Mouse (Mus musculus): ENCODE measurements at regions not wholly inside any gene's neighbourhood (a gene's known extent, or its start where the extent isn't known, plus 50 kb on each side); places are given as distances from the start of the nearest gene placed in this dataset.

DNA sequence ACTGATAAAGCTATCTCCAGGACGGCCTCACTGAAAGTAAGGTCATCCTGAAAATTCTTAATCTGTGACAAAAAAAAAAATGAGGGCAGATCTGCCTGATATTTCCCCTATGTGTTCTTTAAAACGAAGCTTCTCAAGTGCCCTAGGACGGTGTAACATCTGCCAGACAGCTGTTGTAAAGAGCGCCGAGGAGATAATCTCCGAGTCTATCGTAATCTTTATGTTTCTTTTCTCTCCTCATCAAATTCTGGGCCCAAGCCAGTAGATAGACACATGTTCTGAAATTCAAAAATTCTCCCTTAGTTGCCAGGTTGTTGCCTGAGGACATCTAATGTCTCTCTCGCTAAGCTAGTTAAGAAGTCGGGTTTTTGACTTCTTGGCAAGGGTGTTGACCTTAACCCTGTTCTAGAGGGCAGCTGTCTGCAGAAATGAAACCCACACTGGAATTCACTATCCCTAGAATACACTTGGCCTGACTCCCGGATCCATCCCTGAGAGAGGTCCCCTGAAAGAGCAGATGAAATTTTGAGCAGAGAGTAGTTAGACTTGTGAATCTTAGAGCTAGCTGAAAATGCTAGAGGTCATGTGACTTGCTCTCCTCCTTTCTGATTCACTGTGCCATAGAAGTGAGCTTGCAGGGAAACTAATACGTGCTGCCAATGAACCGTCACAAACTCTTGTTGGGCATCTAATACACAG, 104.1 kb upstream of the Hes1 start:
- H3K4me2 ChIP-seq: no peak overlapping the region
- ATAC-seq (replicated peaks; ENCODE audit: insufficient number of reproducible peaks, low FRiP score, low TSS enrichment): no peak
- no peaks in the 10 kb centered on the region for H3K9me3 ChIP-seq (replicated peaks; ENCODE audit: control insufficient read depth, low read length)
- WGBS (ENCODE audit: insufficient replicate concordance): 71% methylated on average over 12 of the region's 12 CpGs
- H3K36me3 ChIP-seq (ENCODE audit: control insufficient read depth, insufficient read depth, low read length): no peaks in the 10 kb centered on the region
- H3K27me3 ChIP-seq (ENCODE audit: control insufficient read depth, insufficient read depth, low read length): no peaks in the 10 kb centered on the region
- no peaks in the 10 kb centered on the region for H3K4me1 ChIP-seq (ENCODE audit: control insufficient read depth, insufficient read depth, low read length)
- H3K4me3 ChIP-seq (ENCODE audit: low read depth, low read length): no peak overlapping the region
- H3K27ac ChIP-seq (ENCODE audit: low read depth, low read length): no peak overlapping the region
- H3K9ac ChIP-seq (ENCODE audit: low read depth, low read length): no peak overlapping the region

GRCm38 (mm10) chr16:29963284-29963683, 100.9 kb upstream of the Hes1 start:
- no peak overlapping the region for H3K4me3 ChIP-seq (ENCODE audit: low read depth, low read length)
- no peak overlapping the region for H3K4me2 ChIP-seq
- no peaks in the 10 kb centered on the region for H3K4me1 ChIP-seq (ENCODE audit: control insufficient read depth, insufficient read depth, low read length)
- H3K27ac ChIP-seq (ENCODE audit: low read depth, low read length): no peak overlapping the region
- no peaks in the 10 kb centered on the region for H3K27me3 ChIP-seq (ENCODE audit: control insufficient read depth, insufficient read depth, low read length)
- 61% methylated on average over 4 of the region's 4 CpGs for WGBS (ENCODE audit: insufficient replicate concordance)
- H3K9ac ChIP-seq (ENCODE audit: low read depth, low read length): no peak overlapping the region
- no peaks in the 10 kb centered on the region for H3K36me3 ChIP-seq (ENCODE audit: control insufficient read depth, insufficient read depth, low read length)
- H3K9me3 ChIP-seq (replicated peaks; ENCODE audit: control insufficient read depth, low read length): no peaks in the 10 kb centered on the region
- no peak for ATAC-seq (replicated peaks; ENCODE audit: insufficient number of reproducible peaks, low FRiP score, low TSS enrichment)

- no peak overlapping the region for H3K4me2 ChIP-seq
- H3K36me3 ChIP-seq (ENCODE audit: control insufficient read depth, insufficient read depth, low read length): no peaks in the 10 kb centered on the region
- ATAC-seq (replicated peaks; ENCODE audit: insufficient number of reproducible peaks, low FRiP score, low TSS enrichment): no peak
- H3K27ac ChIP-seq (ENCODE audit: low read depth, low read length): no peak overlapping the region
- 86% methylated on average over 8 of the region's 8 CpGs for WGBS (ENCODE audit: insufficient replicate concordance)
- no peaks in the 10 kb centered on the region for H3K9me3 ChIP-seq (replicated peaks; ENCODE audit: control insufficient read depth, low read length)
- no peaks in the 10 kb centered on the region for H3K27me3 ChIP-seq (ENCODE audit: control insufficient read depth, insufficient read depth, low read length)
- no peak overlapping the region for H3K4me3 ChIP-seq (ENCODE audit: low read depth, low read length)
- no peak overlapping the region for H3K9ac ChIP-seq (ENCODE audit: low read depth, low read length)
- H3K4me1 ChIP-seq (ENCODE audit: control insufficient read depth, insufficient read depth, low read length): peaks cover 6% of the 10 kb centered on the region; the same call in 1 of the 2 replicates
These were observed 99.6 kb upstream of the Hes1 start for GRCm38 (mm10) chr16:29964563-29964962.

- Histone ChIP-seq H3K27me3 (ENCODE audit: control insufficient read depth, insufficient read depth, low read length) (no peaks in the 10 kb centered on the region), H3K4me1 (ENCODE audit: control insufficient read depth, insufficient read depth, low read length) (peaks cover 13% of the 10 kb centered on the region), H3K9me3 (replicated peaks; ENCODE audit: control insufficient read depth, low read length) (no peaks in the 10 kb centered on the region), H3K27ac (ENCODE audit: low read depth, low read length) (no peak overlapping the region), H3K9ac (ENCODE audit: low read depth, low read length) (no peak overlapping the region), H3K36me3 (ENCODE audit: control insufficient read depth, insufficient read depth, low read length) (no peaks in the 10 kb centered on the region), H3K4me3 (ENCODE audit: low read depth, low read length) (no peak overlapping the region), H3K4me2 (no peak overlapping the region)
- 57% methylated on average over 5 of the region's 5 CpGs for WGBS (ENCODE audit: insufficient replicate concordance)
- ATAC-seq (replicated peaks; ENCODE audit: insufficient number of reproducible peaks, low FRiP score, low TSS enrichment): no peak
These were observed 95.4 kb upstream of the Hes1 start for GRCm38 (mm10) chr16:29968743-29969142.

DNA sequence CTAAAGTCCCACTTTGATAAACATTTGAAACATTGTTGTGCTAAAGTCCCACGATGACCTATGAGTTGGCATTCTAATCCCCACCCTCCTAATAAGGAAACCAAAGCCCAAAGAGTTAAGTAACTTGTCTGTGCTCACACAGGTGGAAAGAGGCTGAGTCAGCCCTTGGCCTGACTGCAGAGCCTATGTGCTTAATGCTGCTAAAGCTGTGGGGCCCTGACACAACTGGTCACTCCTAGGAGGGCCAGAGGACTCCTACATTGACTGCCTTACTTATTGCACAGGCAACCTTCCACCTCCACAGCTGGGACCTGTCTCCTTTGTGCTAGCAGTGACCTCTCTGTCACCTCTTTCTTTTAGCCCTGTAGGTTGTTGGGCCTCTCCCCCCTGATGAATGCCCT, 91.4 kb upstream of the Hes1 start:
- no peak overlapping the region for H3K27ac ChIP-seq (ENCODE audit: low read depth, low read length)
- 64% methylated on average over 1 of the region's 1 CpGs for WGBS (ENCODE audit: insufficient replicate concordance)
- no peak overlapping the region for H3K9ac ChIP-seq (ENCODE audit: low read depth, low read length)
- H3K4me1 ChIP-seq (ENCODE audit: control insufficient read depth, insufficient read depth, low read length): peaks cover 13% of the 10 kb centered on the region
- no peaks in the 10 kb centered on the region for H3K27me3 ChIP-seq (ENCODE audit: control insufficient read depth, insufficient read depth, low read length)
- no peak overlapping the region for H3K4me2 ChIP-seq
- no peak for ATAC-seq (replicated peaks; ENCODE audit: insufficient number of reproducible peaks, low FRiP score, low TSS enrichment)
- H3K4me3 ChIP-seq (ENCODE audit: low read depth, low read length): no peak overlapping the region
- H3K9me3 ChIP-seq (replicated peaks; ENCODE audit: control insufficient read depth, low read length): no peaks in the 10 kb centered on the region
- H3K36me3 ChIP-seq (ENCODE audit: control insufficient read depth, insufficient read depth, low read length): no peaks in the 10 kb centered on the region

DNA sequence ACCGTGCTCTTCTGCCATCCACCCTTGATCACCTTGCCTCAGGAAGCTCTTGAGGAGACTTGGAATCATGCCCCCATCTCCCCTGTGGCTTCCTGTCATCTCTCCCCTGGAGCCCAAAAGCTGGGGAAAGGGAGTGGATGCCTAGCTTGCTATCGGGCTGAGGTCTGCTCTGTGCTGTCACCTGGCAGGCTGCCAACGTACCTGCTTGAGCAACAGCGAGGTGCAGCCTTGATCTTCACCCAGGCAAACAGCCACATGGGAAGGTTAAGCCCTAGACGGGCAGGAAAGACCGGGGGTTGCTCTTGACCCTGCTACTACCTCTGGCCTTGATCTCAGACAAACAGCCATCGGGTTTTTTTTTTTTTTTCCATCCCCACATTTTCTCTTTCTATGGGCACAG, 90.9 kb upstream of the Hes1 start:
- Histone ChIP-seq H3K27me3 (ENCODE audit: control insufficient read depth, insufficient read depth, low read length) (no peaks in the 10 kb centered on the region), H3K27ac (ENCODE audit: low read depth, low read length) (no peak overlapping the region), H3K4me2 (no peak overlapping the region), H3K4me3 (ENCODE audit: low read depth, low read length) (no peak overlapping the region), H3K4me1 (ENCODE audit: control insufficient read depth, insufficient read depth, low read length) (peaks cover 13% of the 10 kb centered on the region), H3K9ac (ENCODE audit: low read depth, low read length) (no peak overlapping the region), H3K36me3 (ENCODE audit: control insufficient read depth, insufficient read depth, low read length) (no peaks in the 10 kb centered on the region), H3K9me3 (replicated peaks; ENCODE audit: control insufficient read depth, low read length) (no peaks in the 10 kb centered on the region)
- WGBS (ENCODE audit: insufficient replicate concordance): 55% methylated on average over 7 of the region's 7 CpGs
- ATAC-seq (replicated peaks; ENCODE audit: insufficient number of reproducible peaks, low FRiP score, low TSS enrichment): no peak

DNA sequence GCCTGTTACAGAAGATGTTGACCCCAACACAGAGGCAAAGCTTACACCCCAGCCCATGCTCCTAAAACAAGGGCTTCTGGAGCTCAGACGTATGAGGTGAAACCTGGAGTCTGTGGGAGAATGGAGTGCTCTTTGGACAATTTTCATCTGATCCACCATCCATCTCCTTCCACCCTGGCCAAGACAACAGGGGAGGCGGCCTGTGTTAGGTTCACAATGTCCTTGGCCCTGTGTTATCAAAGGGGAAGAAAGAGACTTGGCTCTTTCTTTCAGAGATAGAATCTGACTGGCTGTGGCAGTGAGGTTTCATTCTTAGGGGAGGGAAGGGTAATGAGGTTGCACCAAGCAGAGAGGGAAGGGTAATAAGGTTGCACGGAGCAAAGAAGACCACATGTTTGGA, 88.4 kb upstream of the Hes1 start:
- ATAC-seq (replicated peaks; ENCODE audit: insufficient number of reproducible peaks, low FRiP score, low TSS enrichment): no peak
- H3K4me2 ChIP-seq: no peak overlapping the region
- WGBS (ENCODE audit: insufficient replicate concordance): 79% methylated on average over 3 of the region's 3 CpGs
- peaks cover 13% of the 10 kb centered on the region; the same call in 1 of the 2 replicates for H3K4me1 ChIP-seq (ENCODE audit: control insufficient read depth, insufficient read depth, low read length)
- no peak overlapping the region for H3K9ac ChIP-seq (ENCODE audit: low read depth, low read length)
- no peaks in the 10 kb centered on the region for H3K9me3 ChIP-seq (replicated peaks; ENCODE audit: control insufficient read depth, low read length)
- no peaks in the 10 kb centered on the region; the same call in 1 of the 2 replicates for H3K27me3 ChIP-seq (ENCODE audit: control insufficient read depth, insufficient read depth, low read length)
- H3K27ac ChIP-seq (ENCODE audit: low read depth, low read length): no peak overlapping the region
- no peak overlapping the region for H3K4me3 ChIP-seq (ENCODE audit: low read depth, low read length)
- no peaks in the 10 kb centered on the region for H3K36me3 ChIP-seq (ENCODE audit: control insufficient read depth, insufficient read depth, low read length)

DNA sequence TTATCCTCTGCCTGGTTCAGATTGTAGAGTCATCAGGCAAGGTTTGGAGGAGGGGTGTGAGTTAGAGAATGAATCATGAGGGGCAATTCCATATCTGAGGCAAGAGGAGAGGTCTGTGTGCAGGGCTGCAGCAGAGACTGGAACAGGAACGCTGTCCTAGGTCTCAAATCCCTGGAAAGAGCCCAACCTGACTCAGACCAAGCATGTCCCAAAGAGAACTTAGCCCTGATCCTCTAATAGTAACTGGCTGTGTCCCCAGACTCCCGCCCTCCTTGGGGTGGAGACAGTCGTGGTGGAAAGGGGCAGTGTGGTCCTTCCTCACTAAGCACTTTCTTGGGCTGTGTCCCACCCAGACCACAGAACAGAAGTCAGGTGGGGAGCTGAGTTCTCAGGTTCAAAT, 87.2 kb upstream of the Hes1 start:
- Histone ChIP-seq H3K4me1 (ENCODE audit: control insufficient read depth, insufficient read depth, low read length) (peaks cover 13% of the 10 kb centered on the region; the same call in 1 of the 2 replicates), H3K27ac (ENCODE audit: low read depth, low read length) (no peak overlapping the region), H3K27me3 (ENCODE audit: control insufficient read depth, insufficient read depth, low read length) (no peaks in the 10 kb centered on the region; the same call in 1 of the 2 replicates), H3K4me3 (ENCODE audit: low read depth, low read length) (no peak overlapping the region), H3K4me2 (no peak overlapping the region), H3K9ac (ENCODE audit: low read depth, low read length) (no peak overlapping the region), H3K9me3 (replicated peaks; ENCODE audit: control insufficient read depth, low read length) (no peaks in the 10 kb centered on the region), H3K36me3 (ENCODE audit: control insufficient read depth, insufficient read depth, low read length) (no peaks in the 10 kb centered on the region)
- ATAC-seq (replicated peaks; ENCODE audit: insufficient number of reproducible peaks, low FRiP score, low TSS enrichment): no peak
- WGBS (ENCODE audit: insufficient replicate concordance): 66% methylated on average over 3 of the region's 3 CpGs

- Histone ChIP-seq H3K4me2 (no peak overlapping the region), H3K4me1 (ENCODE audit: control insufficient read depth, insufficient read depth, low read length) (peaks cover 12% of the 10 kb centered on the region; the same call in 1 of the 2 replicates), H3K9me3 (replicated peaks; ENCODE audit: control insufficient read depth, low read length) (no peaks in the 10 kb centered on the region), H3K9ac (ENCODE audit: low read depth, low read length) (no peak overlapping the region), H3K4me3 (ENCODE audit: low read depth, low read length) (no peak overlapping the region), H3K36me3 (ENCODE audit: control insufficient read depth, insufficient read depth, low read length) (no peaks in the 10 kb centered on the region), H3K27me3 (ENCODE audit: control insufficient read depth, insufficient read depth, low read length) (no peaks in the 10 kb centered on the region; the same call in 1 of the 2 replicates), H3K27ac (ENCODE audit: low read depth, low read length) (no peak overlapping the region)
- 67% methylated on average over 8 of the region's 8 CpGs for WGBS (ENCODE audit: insufficient replicate concordance)
- no peak for ATAC-seq (replicated peaks; ENCODE audit: insufficient number of reproducible peaks, low FRiP score, low TSS enrichment)
These were observed 86.5 kb upstream of the Hes1 start for GRCm38 (mm10) chr16:29977711-29978110.
